Mouse (Mus musculus): ENCODE results near the gene T2. TPM values are rescaled to one million over a fixed set of nuclear protein-coding genes. Genes with fewer than 3 reads are reported as not detected.

T2 gene
- total RNA-seq, 2 experiments from 2014 or later: 0.37 to 0.97 TPM

DNA sequence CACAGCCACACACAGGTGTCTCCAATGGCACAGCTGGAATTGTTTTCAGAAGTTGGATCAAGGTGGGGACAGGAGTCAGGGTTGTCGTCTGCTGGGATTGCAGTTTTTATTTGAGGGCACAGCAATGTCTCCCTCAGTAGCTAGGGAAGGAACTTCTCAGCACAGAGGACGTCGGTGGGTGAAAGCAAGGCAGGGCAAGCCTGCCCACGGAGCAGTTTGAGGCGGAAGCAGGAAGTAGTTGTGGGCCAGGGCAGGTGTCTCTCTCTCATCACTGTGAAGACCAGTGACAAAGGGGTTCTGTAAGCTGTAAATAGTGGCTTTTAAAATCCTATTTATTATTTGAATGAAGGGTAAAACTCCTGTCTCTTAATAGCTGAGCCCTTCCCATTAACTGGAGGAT is 13.1 kb upstream of the T2 start:
- TF ChIP-seq CTCF (conservative IDR thresholded peaks at IDR 0.05): no peak
- peak overlapping the region; percentile 56; the same call in 1 of the 2 replicates for H3K4me3 ChIP-seq
- peak overlapping the region; percentile 89; the same call in 1 of the 2 replicates for H3K27ac ChIP-seq
- DNase-seq (ENCODE audit: low spot score in 2 of 2): no peak

DNA sequence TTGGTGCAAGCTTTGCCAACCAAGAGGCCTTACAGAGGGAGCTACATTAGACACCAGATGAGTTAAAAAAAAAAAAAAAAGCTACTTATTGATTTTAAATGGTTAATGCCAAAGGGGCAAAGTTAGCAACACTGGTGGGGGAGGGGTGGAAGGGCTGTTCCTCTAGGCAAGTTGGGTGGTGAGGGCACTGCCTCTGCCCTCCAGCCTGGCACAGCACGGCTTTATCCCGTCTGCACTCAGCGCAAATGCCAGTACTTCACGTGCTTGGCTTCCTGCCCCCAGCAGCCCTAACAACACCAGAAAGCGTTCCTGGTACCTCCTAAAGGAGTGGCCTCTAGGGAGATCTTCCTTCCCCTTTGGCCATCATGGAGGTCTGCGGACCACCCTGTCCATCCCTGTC is 12.4 kb upstream of the T2 start:
- Histone ChIP-seq H3K4me3 (no peak overlapping the region), H3K27ac (peak overlapping the region; percentile 89; the same call in 1 of the 2 replicates)
- no peak for DNase-seq (ENCODE audit: low spot score in 2 of 2)
- no peak for TF ChIP-seq CTCF (conservative IDR thresholded peaks at IDR 0.05)

DNA sequence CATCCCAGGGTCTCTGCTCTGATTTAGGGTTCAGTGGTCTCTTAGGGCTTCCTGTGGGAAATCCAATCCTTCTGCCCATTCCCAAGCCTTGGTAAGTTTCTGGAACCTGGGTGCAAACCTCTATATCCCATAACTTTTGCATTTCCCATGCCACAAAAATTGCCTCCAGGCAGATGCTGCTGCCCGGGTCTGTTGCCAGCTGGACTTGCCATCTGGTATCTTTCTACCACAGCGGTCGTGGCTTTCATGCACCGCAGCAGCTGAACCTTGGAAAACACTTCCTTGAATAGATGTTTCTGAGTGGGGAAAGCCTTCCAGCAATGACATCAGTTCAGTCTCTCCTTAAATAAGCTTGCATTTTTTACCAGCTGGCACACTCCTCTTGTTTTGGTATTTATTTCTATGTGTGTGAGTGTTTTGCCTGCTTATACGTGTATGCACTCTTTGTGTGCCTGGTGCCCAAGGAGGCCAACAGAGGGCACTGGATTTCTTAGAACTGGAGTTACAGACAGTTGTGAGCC is 8.0 kb upstream of the T2 start:
- no peak overlapping the region for H3K4me3 ChIP-seq
- H3K27ac ChIP-seq: peak overlapping the region; percentile 28; the same call in 1 of the 2 replicates
- no peak for DNase-seq (ENCODE audit: low spot score in 2 of 2)
- TF ChIP-seq CTCF (conservative IDR thresholded peaks at IDR 0.05): peak; percentile 17; the same call in 1 of the 2 replicates

DNA sequence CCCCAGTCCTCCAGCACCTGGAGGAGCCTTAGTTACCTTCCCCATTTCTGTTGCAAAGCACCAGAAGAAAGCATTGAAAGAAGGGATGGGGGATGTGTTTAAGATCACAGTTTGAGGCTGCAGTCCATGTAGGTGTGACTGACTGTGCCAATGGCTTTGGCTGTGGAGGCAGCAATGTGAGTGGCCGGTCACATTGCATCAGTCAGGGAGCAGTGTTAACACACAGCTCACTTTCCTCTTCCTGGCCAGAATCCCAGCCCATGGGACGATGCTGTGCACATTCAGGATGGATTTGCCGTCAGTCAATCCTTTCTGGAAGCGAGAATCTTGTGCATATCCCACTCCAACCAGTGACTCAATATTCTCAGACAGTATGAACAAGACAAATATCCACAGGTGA is 6.9 kb upstream of the T2 start:
- H3K27ac ChIP-seq: 0 out of 2 replicates have a peak overlapping the region, but pooled peaks have one; percentile 10
- H3K4me3 ChIP-seq: no peak overlapping the region
- no peak for DNase-seq (ENCODE audit: low spot score in 2 of 2)
- no peak for TF ChIP-seq CTCF (conservative IDR thresholded peaks at IDR 0.05)

DNA sequence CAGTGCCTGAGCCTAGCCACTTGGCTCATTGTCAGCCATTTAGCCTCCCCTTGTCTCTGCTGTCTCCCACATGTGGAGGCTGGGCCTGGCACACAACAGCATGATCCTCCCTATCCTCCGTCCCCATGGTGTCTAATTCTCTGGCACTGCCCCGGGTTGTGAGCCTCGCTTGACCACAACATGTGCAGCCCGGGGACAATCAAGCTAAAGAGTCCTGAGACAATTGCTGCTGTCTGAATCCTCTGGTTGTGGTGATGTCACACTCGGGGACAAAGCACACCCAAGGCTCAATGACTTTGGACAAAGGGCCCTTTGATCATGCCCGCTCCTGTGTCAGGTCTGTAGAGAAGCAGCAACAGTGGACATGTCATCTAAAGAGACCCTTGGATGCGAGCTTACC is 4.7 kb upstream of the T2 start:
- Histone ChIP-seq H3K4me3 (no peak overlapping the region), H3K27ac (peak overlapping the region; percentile 77)
- no peak for TF ChIP-seq CTCF (conservative IDR thresholded peaks at IDR 0.05)
- peak in 1 of 2 experiments; percentile 58 for DNase-seq (ENCODE audit: low spot score in 2 of 2)

DNA sequence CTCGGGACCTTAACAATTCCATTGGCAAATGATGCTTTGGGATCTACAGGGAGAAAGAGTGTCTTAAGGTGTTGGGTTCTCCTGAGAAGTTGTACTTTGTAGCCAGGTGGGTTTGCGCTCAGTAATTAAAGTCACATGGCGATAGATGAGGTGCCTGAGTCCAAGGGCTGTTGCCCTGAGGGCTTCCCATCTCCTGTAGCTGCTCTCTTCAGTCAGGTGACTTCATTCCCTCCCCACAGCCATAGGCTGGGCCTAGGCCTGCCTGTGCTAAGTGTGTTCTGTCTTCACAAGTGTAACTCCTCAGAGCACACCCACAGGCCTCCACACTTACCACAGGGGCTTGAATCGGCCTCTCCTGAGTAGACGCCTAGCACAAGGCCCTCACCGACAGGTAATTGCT is 1.7 kb downstream of the T2 start:
- Histone ChIP-seq H3K4me3 (no peak overlapping the region), H3K27ac (no peak overlapping the region)
- TF ChIP-seq CTCF (conservative IDR thresholded peaks at IDR 0.05): no peak
- no peak for DNase-seq (ENCODE audit: low spot score in 2 of 2)

DNA sequence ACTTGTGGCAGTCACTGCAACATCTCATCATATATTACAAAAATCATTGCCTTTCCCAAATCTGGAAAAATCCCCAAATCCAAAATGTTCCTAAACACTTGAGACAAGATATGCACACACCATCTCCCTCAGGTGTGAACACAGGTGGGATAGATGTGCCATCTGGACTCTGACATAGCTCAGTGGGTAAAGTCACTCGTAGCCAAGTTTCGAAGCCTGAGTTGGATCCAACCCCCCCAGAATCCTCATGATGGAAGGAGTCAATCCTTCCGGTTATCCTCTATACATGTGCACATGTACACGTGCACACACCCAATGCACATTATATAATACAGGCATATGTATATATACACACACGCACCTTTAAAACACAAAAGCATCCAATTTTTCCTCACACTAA is 5.1 kb downstream of the T2 start:
- Histone ChIP-seq H3K4me3 (no peak overlapping the region), H3K27ac (no peak overlapping the region)
- no peak for TF ChIP-seq CTCF (conservative IDR thresholded peaks at IDR 0.05)
- DNase-seq (ENCODE audit: low spot score in 2 of 2): no peak

DNA sequence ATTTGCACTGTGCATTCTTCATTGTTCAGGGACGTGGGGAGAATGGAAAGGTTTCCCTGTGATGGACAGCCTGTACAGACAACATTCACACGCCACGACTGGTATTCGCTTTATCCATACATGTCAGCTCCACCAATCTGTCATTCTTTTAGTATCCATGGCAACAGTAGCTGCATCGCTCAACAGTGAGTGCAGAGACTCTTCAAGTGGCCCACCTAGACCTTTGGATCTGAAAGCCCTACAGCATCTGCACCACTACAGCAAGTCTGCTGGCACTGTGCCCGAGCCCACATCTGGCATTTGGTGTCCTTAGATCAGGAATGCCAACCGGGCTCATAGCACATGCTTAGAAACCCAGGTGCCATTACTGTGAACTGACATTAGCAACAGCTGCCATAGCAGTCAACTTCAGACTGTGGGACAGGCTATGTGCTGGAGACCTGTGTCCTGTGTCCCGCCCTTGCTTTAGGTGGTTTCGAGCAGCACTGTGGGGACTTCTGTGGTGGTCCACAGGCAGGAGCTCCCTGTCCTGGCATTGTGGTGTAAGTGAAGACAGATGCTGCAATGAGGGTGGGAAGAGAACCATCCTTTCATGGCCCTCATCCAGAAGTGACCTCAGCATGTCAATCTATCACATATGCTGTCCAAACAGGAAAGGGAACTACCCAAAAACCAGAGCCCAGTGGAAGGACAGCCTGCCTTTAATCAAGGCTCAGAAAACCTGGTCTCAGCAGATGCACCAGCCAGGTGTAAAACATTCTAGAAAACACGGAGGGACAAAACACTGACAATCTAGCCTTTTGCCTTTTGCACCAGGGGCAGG is 5.7 kb downstream of the T2 start:
- Histone ChIP-seq H3K27ac (no peak overlapping the region), H3K4me3 (no peak overlapping the region)
- DNase-seq (ENCODE audit: low spot score in 2 of 2): no peak
- TF ChIP-seq CTCF (conservative IDR thresholded peaks at IDR 0.05): no peak

DNA sequence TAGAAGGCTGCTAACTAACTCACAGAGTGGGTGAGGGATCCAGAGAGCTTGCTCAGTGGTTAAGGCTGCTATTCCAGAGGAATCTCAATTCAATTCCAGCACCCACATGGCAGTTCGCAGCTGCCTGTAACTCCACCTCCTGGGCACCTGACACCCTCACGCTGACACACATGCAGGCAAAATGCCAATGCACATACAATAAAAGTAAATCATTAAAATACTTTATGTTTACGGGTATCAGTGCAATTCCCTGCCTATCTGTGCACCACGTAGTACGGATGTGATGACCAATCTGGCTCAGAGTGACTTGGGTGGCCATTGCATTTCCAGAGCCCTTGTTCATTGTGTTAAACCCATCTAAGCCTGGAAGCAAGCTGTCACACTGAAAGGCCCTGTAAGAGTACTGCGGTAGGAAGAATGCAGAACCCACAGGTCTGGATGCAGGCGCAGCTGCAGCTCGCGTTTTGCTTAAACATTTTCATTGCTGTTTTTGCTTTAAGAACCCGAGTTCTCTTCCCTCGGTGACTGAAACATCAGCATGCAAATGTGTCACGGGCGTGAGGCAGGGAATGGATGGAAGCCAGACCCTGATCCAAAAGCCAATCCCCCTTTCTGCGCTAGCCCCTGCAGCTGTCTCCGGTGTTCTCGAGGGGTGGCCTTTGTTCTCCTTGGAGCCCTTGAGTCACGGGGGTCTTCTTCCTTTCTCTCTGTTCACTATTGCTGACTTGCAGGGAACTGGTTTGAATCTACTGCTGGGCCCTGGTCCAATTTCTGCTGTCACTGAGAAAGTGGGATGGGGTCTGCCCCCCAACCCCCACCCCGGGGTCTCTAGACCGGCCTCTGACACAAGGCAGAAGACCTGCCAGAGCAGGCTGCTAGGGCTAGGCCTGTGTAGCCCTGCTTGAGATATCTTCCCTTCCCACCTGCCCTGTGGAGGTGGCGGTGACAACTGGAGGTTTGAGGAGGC is 12.0 kb downstream of the T2 start:
- peak in 1 of 2 experiments; percentile 38 for DNase-seq (ENCODE audit: low spot score in 2 of 2)
- TF ChIP-seq CTCF (conservative IDR thresholded peaks at IDR 0.05): no peak
- Histone ChIP-seq H3K4me3 (peak overlapping the region; percentile 20; the same call in 1 of the 2 replicates), H3K27ac (peak overlapping the region; percentile 93)

DNA sequence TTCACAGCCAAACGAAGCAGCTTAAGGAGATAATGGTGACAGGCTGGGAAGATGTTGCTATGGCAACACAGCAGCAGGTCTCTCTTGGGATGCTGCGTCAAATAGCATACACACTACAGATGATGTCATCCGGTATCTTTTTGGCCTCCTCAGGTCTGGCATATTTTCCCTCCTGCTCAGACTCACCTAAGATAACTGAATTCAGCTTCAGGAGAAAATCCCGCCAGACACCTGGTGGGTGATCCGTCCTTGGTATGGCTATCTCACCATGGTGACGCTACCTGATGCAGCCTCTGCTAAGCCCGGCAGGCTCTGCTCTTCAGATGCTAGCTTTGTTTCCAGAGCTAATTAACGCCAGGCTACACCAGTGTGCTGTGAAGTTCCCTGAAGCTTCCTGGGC is 12.8 kb downstream of the T2 start:
- peak overlapping the region; percentile 93 for H3K27ac ChIP-seq
- DNase-seq (ENCODE audit: low spot score in 2 of 2): peak; percentile 34 to 79
- H3K4me3 ChIP-seq: peak overlapping the region; percentile 17; the same call in 1 of the 2 replicates
- no peak for TF ChIP-seq CTCF (conservative IDR thresholded peaks at IDR 0.05)

DNA sequence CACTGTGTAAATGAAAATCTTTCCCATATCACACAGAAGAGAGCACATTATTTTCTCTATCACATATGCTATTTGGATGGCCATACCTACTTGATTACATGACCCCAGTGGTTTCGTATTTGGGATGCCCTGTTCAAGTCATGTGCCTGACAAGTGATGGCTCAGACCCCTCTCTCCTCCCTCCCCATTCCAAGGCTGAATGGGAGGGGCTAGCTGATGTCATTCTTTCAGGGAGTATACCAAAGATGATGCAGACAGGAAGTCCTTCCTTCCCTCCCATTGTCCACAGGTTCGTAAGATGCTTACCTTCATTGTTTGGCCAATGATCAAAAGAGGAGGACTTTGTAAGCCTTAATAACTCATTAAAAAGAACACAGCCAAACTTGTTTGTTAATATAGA is 13.4 kb downstream of the T2 start:
- Histone ChIP-seq H3K27ac (peak overlapping the region; percentile 77), H3K4me3 (no peak overlapping the region)
- TF ChIP-seq CTCF (conservative IDR thresholded peaks at IDR 0.05): no peak
- no peak for DNase-seq (ENCODE audit: low spot score in 2 of 2)

DNA sequence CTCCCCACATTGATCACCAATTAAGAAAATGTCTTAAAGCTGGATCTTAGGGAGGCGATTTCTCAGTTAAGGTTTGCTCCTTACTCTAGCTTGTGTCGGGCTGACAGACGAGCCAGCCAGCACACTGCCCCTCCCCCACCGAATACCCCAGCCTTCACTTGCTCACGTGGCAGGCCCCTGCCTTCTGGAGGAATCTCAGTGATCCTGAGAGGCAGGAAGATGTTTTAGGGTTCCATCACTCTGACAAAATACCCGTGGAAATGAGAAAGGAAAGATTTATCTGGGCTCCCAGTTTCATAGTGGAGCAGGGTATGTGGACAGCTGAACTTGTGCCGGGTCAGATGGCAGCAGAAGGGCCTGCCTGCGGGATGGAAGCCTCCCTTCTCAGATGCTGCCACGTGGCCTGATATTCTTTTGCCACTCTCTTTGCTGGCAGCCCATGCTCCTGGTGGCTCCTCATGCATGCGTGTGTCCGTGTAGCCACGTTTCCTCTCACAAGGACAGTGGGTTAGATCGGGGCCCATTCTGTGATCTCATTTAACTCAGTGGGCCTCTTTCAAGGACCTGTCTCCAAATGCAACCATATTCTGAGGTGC is 14.9 kb downstream of the T2 start:
- DNase-seq (ENCODE audit: low spot score in 2 of 2): no peak
- TF ChIP-seq CTCF (conservative IDR thresholded peaks at IDR 0.05): no peak
- peak overlapping the region; percentile 97 for H3K27ac ChIP-seq
- no peak overlapping the region for H3K4me3 ChIP-seq
